Mouse (Mus musculus): ENCODE results near the gene Rad51b. TPM values are rescaled to one million over a fixed set of nuclear protein-coding genes. Genes with fewer than 3 reads are reported as not detected.

The Rad51b gene
- polyA plus RNA-seq, 1 experiment from 2014 or later = 10.0 TPM

DNA sequence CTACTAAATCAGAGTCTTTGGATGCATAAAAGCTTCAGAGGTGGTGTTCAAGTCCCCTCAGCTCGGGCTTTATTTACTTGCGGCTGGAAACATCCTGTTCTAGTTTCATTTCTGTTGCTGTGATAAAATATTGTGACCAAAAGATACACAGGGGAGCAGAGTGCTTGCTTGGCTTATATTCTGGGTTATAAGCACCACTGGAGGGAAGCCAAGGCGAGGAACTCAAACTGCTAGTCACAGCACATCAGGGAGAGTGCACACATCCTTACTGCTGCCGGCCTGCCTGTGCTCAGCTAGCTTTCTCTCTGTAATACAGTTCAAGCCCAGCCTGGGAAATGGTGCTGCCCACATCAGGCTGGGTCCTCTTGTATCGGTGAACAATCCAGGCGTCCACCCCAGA is 43.4 kb downstream of the Rad51b start:
- H3K27ac ChIP-seq (ENCODE audit: low read depth) = 0 out of 2 replicates have a peak overlapping the region, but pooled peaks have one; percentile 11
- no peak for ATAC-seq (replicated peaks; ENCODE audit: low FRiP score, low TSS enrichment, low read depth)
- no peak overlapping the region for H3K9ac ChIP-seq (ENCODE audit: low read length)
- no peaks in the 10 kb centered on the region for H3K36me3 ChIP-seq (ENCODE audit: control insufficient read depth, insufficient read depth, low read length)
- H3K4me2 ChIP-seq (ENCODE audit: low read length) = no peak overlapping the region
- no peaks in the 10 kb centered on the region for H3K9me3 ChIP-seq (ENCODE audit: control insufficient read depth, low read length)
- H3K27me3 ChIP-seq (replicated peaks; ENCODE audit: control insufficient read depth, insufficient read depth, low read length) = no peaks in the 10 kb centered on the region
- no peaks in the 10 kb centered on the region; the same call in 1 of the 2 replicates for H3K4me1 ChIP-seq (replicated peaks; ENCODE audit: control insufficient read depth, insufficient read depth, low read length)
- H3K4me3 ChIP-seq (ENCODE audit: low read depth, low read length) = no peak overlapping the region
- WGBS = 65% methylated on average over 6 of the region's 6 CpGs
- DNase-seq (ENCODE audit: low spot score) = no peak

DNA sequence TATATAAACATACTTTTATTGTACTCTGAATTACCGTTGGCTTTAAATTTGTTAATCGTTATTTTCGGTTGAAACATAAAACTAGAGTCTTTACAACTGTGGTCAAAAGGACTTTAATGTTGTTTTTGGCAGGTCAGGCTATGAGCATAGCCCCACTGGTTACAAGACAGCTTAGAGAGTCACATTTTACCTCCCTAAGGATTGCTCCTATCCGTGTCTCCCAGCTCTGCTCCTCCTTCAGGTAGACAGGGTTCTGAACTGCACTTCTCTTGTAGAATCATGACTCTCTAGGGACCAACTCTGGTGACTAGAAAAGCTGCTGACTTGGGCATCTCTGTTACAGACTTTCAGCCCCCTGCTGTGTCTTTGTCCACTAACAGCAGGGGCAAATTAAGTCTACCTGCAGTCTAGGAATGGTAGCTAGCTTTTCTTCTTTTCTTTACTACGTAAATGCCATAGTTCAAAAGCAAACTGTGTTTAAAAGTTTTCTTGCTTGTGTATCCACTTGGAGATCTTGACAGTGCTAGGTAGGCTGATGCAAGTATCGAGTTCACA is 44.3 kb downstream of the Rad51b start:
- H3K9me3 ChIP-seq (ENCODE audit: control insufficient read depth, low read length) = no peaks in the 10 kb centered on the region
- H3K4me3 ChIP-seq (ENCODE audit: low read depth, low read length) = no peak overlapping the region
- 61% methylated on average over 6 of the region's 6 CpGs for WGBS
- H3K36me3 ChIP-seq (ENCODE audit: control insufficient read depth, insufficient read depth, low read length) = no peaks in the 10 kb centered on the region
- no peak for ATAC-seq (replicated peaks; ENCODE audit: low FRiP score, low TSS enrichment, low read depth)
- no peak overlapping the region for H3K27ac ChIP-seq (ENCODE audit: low read depth)
- H3K4me2 ChIP-seq (ENCODE audit: low read length) = no peak overlapping the region
- peak; percentile 38 for DNase-seq (ENCODE audit: low spot score)
- H3K9ac ChIP-seq (ENCODE audit: low read length) = no peak overlapping the region
- H3K27me3 ChIP-seq (replicated peaks; ENCODE audit: control insufficient read depth, insufficient read depth, low read length) = no peaks in the 10 kb centered on the region
- no peaks in the 10 kb centered on the region; the same call in 1 of the 2 replicates for H3K4me1 ChIP-seq (replicated peaks; ENCODE audit: control insufficient read depth, insufficient read depth, low read length)

DNA sequence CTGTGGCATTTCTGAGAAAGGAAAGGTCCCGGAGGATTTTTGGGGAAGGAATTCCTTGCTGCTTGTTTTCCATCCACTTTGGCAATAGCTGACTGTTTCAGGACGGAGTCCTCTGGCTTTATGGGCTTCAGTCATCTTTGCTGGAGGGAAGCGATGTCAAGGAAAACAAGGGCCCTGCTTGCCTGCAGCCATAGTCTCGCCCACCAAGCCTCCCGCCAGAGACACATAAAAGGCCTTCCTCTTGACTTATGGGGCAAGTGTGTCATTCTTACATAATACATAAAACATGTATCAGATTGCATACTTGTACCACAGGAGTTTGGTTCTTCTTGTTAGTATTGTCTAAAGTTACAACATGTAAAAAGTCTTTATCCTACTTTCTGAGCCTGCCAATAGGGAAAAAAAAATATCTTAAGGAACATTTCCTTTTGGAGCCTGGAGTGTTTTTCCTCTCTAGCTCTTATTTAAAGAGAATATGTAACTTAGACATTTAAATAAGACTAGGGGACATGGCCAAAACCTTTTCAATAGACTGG is 49.2 kb downstream of the Rad51b start:
- Histone ChIP-seq H3K27ac (ENCODE audit: low read depth) (peak overlapping the region; percentile 16; the same call in 1 of the 2 replicates), H3K4me3 (ENCODE audit: low read depth, low read length) (no peak overlapping the region), H3K9me3 (ENCODE audit: control insufficient read depth, low read length) (no peaks in the 10 kb centered on the region), H3K4me2 (ENCODE audit: low read length) (no peak overlapping the region), H3K4me1 (replicated peaks; ENCODE audit: control insufficient read depth, insufficient read depth, low read length) (peaks cover 12% of the 10 kb centered on the region), H3K27me3 (replicated peaks; ENCODE audit: control insufficient read depth, insufficient read depth, low read length) (no peaks in the 10 kb centered on the region), H3K9ac (ENCODE audit: low read length) (no peak overlapping the region), H3K36me3 (ENCODE audit: control insufficient read depth, insufficient read depth, low read length) (no peaks in the 10 kb centered on the region)
- WGBS = 57% methylated on average over 5 of the region's 5 CpGs
- DNase-seq (ENCODE audit: low spot score) (no peak), ATAC-seq (replicated peaks; ENCODE audit: low FRiP score, low TSS enrichment, low read depth) (no peak)

DNA sequence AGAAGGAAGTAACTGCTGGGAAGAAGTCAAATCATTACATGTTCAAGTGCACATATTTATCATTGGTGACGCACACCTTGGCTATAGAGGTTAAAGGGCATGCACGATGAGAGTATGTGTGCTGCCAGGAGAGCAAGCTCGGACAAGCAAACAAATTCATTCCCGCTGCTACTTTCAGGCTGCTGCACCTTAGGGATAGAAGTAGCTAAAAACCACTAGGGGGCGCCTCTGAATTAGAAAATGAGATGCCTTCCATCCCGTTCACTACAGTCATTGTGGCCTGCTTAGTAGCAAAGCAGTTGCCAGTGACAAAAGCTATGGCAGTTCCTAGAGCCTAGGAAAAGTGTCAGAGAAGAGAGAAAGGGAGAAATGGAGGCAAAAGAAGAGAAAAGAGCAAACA is 50.6 kb downstream of the Rad51b start:
- WGBS = 9% methylated on average over 6 of the region's 6 CpGs
- Histone ChIP-seq H3K4me2 (ENCODE audit: low read length) (no peak overlapping the region), H3K9ac (ENCODE audit: low read length) (no peak overlapping the region), H3K4me1 (replicated peaks; ENCODE audit: control insufficient read depth, insufficient read depth, low read length) (peaks cover 12% of the 10 kb centered on the region), H3K36me3 (ENCODE audit: control insufficient read depth, insufficient read depth, low read length) (no peaks in the 10 kb centered on the region), H3K27me3 (replicated peaks; ENCODE audit: control insufficient read depth, insufficient read depth, low read length) (no peaks in the 10 kb centered on the region), H3K27ac (ENCODE audit: low read depth) (no peak overlapping the region), H3K4me3 (ENCODE audit: low read depth, low read length) (no peak overlapping the region), H3K9me3 (ENCODE audit: control insufficient read depth, low read length) (no peaks in the 10 kb centered on the region)
- DNase-seq (ENCODE audit: low spot score) (peak; percentile 71), ATAC-seq (replicated peaks; ENCODE audit: low FRiP score, low TSS enrichment, low read depth) (peak; percentile 61; the same call in 1 of the 2 replicates)

DNA sequence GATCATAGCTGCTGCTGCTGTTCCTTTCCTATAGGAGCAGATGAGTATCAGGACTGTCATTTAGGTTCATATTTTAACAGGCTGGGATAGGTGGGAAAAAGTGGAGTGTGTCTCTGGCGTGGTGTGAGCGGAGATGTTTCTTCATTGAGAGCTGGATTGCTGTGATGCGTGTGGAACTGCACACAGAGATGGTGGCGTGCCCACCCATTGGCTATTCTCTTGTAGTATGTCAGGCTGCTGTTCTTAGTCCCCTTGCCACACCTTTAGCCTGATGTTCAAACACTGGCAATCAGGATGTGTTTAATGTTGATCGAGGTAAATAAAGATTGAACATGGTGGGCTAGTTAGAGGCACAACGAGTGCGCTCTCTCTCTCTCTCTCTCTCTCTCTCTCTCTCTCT is 54.4 kb downstream of the Rad51b start:
- H3K4me1 ChIP-seq (replicated peaks; ENCODE audit: control insufficient read depth, insufficient read depth, low read length) = peaks cover 21% of the 10 kb centered on the region
- WGBS = 86% methylated on average over 7 of the region's 7 CpGs
- no peak overlapping the region for H3K27ac ChIP-seq (ENCODE audit: low read depth)
- no peaks in the 10 kb centered on the region for H3K27me3 ChIP-seq (replicated peaks; ENCODE audit: control insufficient read depth, insufficient read depth, low read length)
- peak; percentile 50 for DNase-seq (ENCODE audit: low spot score)
- no peak overlapping the region for H3K4me2 ChIP-seq (ENCODE audit: low read length)
- no peaks in the 10 kb centered on the region for H3K9me3 ChIP-seq (ENCODE audit: control insufficient read depth, low read length)
- H3K9ac ChIP-seq (ENCODE audit: low read length) = no peak overlapping the region
- H3K4me3 ChIP-seq (ENCODE audit: low read depth, low read length) = no peak overlapping the region
- no peak for ATAC-seq (replicated peaks; ENCODE audit: low FRiP score, low TSS enrichment, low read depth)
- no peaks in the 10 kb centered on the region for H3K36me3 ChIP-seq (ENCODE audit: control insufficient read depth, insufficient read depth, low read length)

DNA sequence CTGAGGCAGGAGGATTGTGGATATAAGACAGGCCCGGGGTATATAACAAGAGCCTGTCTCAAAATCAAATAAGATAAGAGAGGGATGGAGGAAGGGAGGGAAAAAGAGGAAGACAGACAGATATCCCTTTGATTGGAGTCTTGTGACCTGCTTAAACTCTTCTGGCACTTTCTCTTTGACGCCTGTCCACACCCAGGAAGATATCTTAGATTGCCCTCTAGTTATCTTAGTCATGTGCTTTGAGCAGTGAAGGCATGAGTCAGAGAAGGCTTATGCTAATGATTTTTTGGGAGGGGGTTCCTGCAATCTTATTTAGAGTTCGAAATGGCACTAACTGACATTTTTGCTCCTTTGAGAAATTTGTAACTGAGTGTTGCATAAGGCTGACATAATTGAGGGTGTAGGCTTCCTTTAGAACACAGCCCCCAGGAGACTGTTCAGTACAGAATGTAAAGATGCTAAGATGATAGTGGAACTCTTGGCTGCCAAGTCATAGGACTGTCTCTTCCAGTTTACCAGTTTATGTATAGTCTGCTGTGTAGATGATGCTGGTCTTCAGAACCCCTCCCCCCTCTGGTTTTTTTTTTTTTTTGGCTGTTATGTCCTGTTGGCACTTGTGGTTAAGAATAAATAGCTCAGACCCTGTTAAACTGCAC is 55.1 kb downstream of the Rad51b start:
- peak; percentile 50 for DNase-seq (ENCODE audit: low spot score)
- peak; percentile 40; the same call in 1 of the 2 replicates for ATAC-seq (replicated peaks; ENCODE audit: low FRiP score, low TSS enrichment, low read depth)
- no peak overlapping the region for H3K27ac ChIP-seq (ENCODE audit: low read depth)

DNA sequence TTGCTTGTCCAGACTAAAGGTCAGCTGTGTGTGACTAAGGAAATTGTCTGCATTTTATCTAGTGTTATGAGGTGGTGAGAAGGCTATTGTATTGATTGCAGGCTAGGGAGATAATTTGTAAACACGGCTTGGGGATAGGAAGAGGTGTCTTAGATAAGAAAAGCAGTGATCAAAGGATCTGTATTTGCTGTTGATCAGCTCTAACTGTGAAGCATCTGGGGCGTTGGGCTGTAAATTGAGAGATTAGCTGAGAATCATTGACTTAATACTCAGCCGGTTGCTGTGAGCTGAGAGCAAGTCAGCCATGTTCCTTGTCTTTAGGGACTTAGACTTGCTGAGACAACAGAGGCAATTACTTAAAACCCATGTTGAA is 55.6 kb downstream of the Rad51b start:
- Histone ChIP-seq H3K4me1 (replicated peaks; ENCODE audit: control insufficient read depth, insufficient read depth, low read length) (peaks cover 12% of the 10 kb centered on the region; the same call in 1 of the 2 replicates), H3K9me3 (ENCODE audit: control insufficient read depth, low read length) (no peaks in the 10 kb centered on the region), H3K27me3 (replicated peaks; ENCODE audit: control insufficient read depth, insufficient read depth, low read length) (no peaks in the 10 kb centered on the region), H3K4me2 (ENCODE audit: low read length) (no peak overlapping the region), H3K27ac (ENCODE audit: low read depth) (no peak overlapping the region), H3K4me3 (ENCODE audit: low read depth, low read length) (no peak overlapping the region), H3K9ac (ENCODE audit: low read length) (no peak overlapping the region), H3K36me3 (ENCODE audit: control insufficient read depth, insufficient read depth, low read length) (no peaks in the 10 kb centered on the region)
- DNase-seq (ENCODE audit: low spot score) (peak; percentile 51), ATAC-seq (replicated peaks; ENCODE audit: low FRiP score, low TSS enrichment, low read depth) (peak; percentile 78)
- 20% methylated on average over 3 of the region's 3 CpGs for WGBS

More for the DNA sequence above, 55.1 kb downstream of the Rad51b start:
- no peak overlapping the region for H3K9ac ChIP-seq (ENCODE audit: low read length)
- 63% methylated on average over 3 of the region's 3 CpGs for WGBS
- H3K4me2 ChIP-seq (ENCODE audit: low read length) = no peak overlapping the region
- no peaks in the 10 kb centered on the region for H3K36me3 ChIP-seq (ENCODE audit: control insufficient read depth, insufficient read depth, low read length)
- H3K4me1 ChIP-seq (replicated peaks; ENCODE audit: control insufficient read depth, insufficient read depth, low read length) = peaks cover 15% of the 10 kb centered on the region; the same call in 1 of the 2 replicates
- H3K4me3 ChIP-seq (ENCODE audit: low read depth, low read length) = no peak overlapping the region
- H3K9me3 ChIP-seq (ENCODE audit: control insufficient read depth, low read length) = no peaks in the 10 kb centered on the region
- no peaks in the 10 kb centered on the region for H3K27me3 ChIP-seq (replicated peaks; ENCODE audit: control insufficient read depth, insufficient read depth, low read length)

DNA sequence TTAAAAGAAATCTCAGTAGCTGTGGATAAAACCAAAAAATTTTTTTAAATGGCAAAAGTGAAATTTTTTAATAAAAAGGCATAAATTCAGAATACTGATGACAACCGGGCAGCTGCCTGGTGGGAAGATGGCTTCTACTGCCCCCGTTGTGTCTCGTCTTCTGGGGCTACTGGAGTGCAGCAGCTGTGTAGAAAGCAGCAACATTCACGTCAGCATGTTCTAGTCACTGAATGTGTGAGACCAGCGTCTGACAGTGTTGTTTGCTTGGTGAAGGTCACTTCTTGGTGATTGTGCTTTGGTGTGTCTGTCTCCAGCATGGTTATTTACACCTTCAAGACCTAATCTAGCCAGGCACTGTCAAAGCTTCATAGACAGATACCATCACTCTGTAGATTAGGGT is 56.3 kb downstream of the Rad51b start:
- Histone ChIP-seq H3K9me3 (ENCODE audit: control insufficient read depth, low read length) (no peaks in the 10 kb centered on the region), H3K4me3 (ENCODE audit: low read depth, low read length) (no peak overlapping the region), H3K4me1 (replicated peaks; ENCODE audit: control insufficient read depth, insufficient read depth, low read length) (peaks cover 9% of the 10 kb centered on the region; the same call in 1 of the 2 replicates), H3K27ac (ENCODE audit: low read depth) (no peak overlapping the region), H3K36me3 (ENCODE audit: control insufficient read depth, insufficient read depth, low read length) (no peaks in the 10 kb centered on the region), H3K27me3 (replicated peaks; ENCODE audit: control insufficient read depth, insufficient read depth, low read length) (no peaks in the 10 kb centered on the region), H3K9ac (ENCODE audit: low read length) (no peak overlapping the region), H3K4me2 (ENCODE audit: low read length) (no peak overlapping the region)
- DNase-seq (ENCODE audit: low spot score) (peak; percentile 35), ATAC-seq (replicated peaks; ENCODE audit: low FRiP score, low TSS enrichment, low read depth) (no peak)
- 63% methylated on average over 5 of the region's 5 CpGs for WGBS
